Mouse (Mus musculus) heart, postnatal 0 days (tissue): ENCODE measurements around the gene Elavl1. TPM values are rescaled to one million over a fixed set of nuclear protein-coding genes. Genes with fewer than 3 reads are reported as not detected.

Source experiments
- ATAC-seq: fragments of 200-750 bp; cut with Nextera tagmentation; 2 replicates; pipeline ENCODE4 v1.8.0; 2017; ENCODE audit warnings: low read depth, moderate number of reproducible peaks, moderate library complexity; ENCODE audit not compliant: insufficient read depth
- DNase-seq: peaks from one replicate; pipeline ENCODE4 v3.0.0-alpha.2; 2016; ENCODE audit warnings: low spot score
- H3K27ac ChIP-seq: fragments of 300-500 bp; sonication (generic); 2 replicates; pipeline ENCODE4 v1.5.1; 2014; ENCODE audit warnings: low read depth, mild to moderate bottlenecking
- H3K27me3 ChIP-seq: fragments of 300-500 bp; sonication (generic); 2 replicates; pipeline ENCODE4 v1.6.1; 2014; ENCODE audit warnings: low read length, mixed read lengths; ENCODE audit not compliant: control insufficient read depth, insufficient read depth
- H3K36me3 ChIP-seq: fragments of 300-500 bp; sonication (generic); replicated peaks from 2 replicates; pipeline ENCODE4 v1.6.1; 2014; ENCODE audit warnings: low read length, mixed read lengths; ENCODE audit not compliant: control insufficient read depth, insufficient read depth
- H3K4me1 ChIP-seq: fragments of 300-500 bp; sonication (generic); 2 replicates; pipeline ENCODE4 v1.6.1; 2014; ENCODE audit warnings: antibody characterized with exemption; ENCODE audit not compliant: control insufficient read depth, insufficient read depth
- H3K4me2 ChIP-seq: fragments of 300-500 bp; sonication (generic); 2 replicates; pipeline ENCODE4 v1.6.1; 2014; ENCODE audit warnings: low read depth, mild to moderate bottlenecking, low read length, moderate library complexity
- H3K4me3 ChIP-seq: fragments of 300-500 bp; sonication (generic); 2 replicates; pipeline ENCODE4 v1.5.1; 2014; ENCODE audit warnings: low read depth, low read length
- H3K9ac ChIP-seq: fragments of 300-500 bp; sonication (generic); replicated peaks from 2 replicates; pipeline ENCODE4 v1.6.1; 2014; ENCODE audit warnings: low read depth, low read length, mixed read lengths
- H3K9me3 ChIP-seq: fragments of 300-500 bp; sonication (generic); replicated peaks from 2 replicates; pipeline ENCODE4 v1.6.1; 2016; ENCODE audit warnings: low read length; ENCODE audit not compliant: control insufficient read depth
- CTCF ChIP-seq: IDR thresholded peaks from 2 replicates; pipeline ENCODE4 v1.5.1; 2016; ENCODE audit warnings: antibody characterized with exemption, control low read depth, low read depth
- EP300 ChIP-seq: IDR thresholded peaks from 2 replicates; pipeline ENCODE4 v1.6.1; 2016; ENCODE audit warnings: antibody characterized with exemption, low read depth
- WGBS: fragments of 180-500 bp; shearing (Covaris S2); extraction: QIAGEN DNeasy Blood & Tissue Kit; methylation state at CpG from one replicate; pipeline ENCODE4 v1.1.7; 2014; 5-methylcytosine and 5-hydroxymethylcytosine counted together
- polyA plus RNA-seq: library from polyadenylated mRNA; unstranded; fragments of >200 nt; fragmentation: Nextera tagmentation; extraction: Ambion mirVana; gene quantifications from 2 replicates; pipeline ENCODE4 v1.2.1, GENCODE M21; 2015
- total RNA-seq: library from RNA; depleted of rRNA; stranded (reverse); fragments of >200 nt; gene quantifications from 2 replicates; pipeline ENCODE4 v1.2.3, GENCODE M21; 2014; ENCODE audit warnings: low replicate concordance

Gene Elavl1
- total and polyA plus RNA-seq, 2 experiments from 2014 or later: 61.1 to 93.3 TPM

- TF ChIP-seq CTCF: no peak
- TF ChIP-seq EP300: no peak
- H3K9ac ChIP-seq: no peak overlapping the region
- ATAC-seq: no peak
- H3K4me2 ChIP-seq: no peak overlapping the region
- no peak for DNase-seq
- H3K4me1 ChIP-seq: 0 out of 2 replicates have a peak, but pooled peaks cover 4% of the 10 kb centered on the region
- H3K27me3 ChIP-seq: no peaks in the 10 kb centered on the region
- no peaks in the 10 kb centered on the region for H3K9me3 ChIP-seq
- WGBS: 80% methylated on average over 8 of the region's 8 CpGs
- peaks cover 57% of the 10 kb centered on the region for H3K36me3 ChIP-seq
- H3K4me3 ChIP-seq: no peak overlapping the region
- H3K27ac ChIP-seq: no peak overlapping the region
These were observed 78.0 kb downstream of the Elavl1 start for GRCm38 (mm10) chr8:4247241-4247640.

- no peak overlapping the region for H3K9ac ChIP-seq
- no peak for DNase-seq
- H3K27me3 ChIP-seq: no peaks in the 10 kb centered on the region
- no peak overlapping the region for H3K4me3 ChIP-seq
- WGBS: 85% methylated on average over 13 of the region's 13 CpGs
- H3K4me1 ChIP-seq: 0 out of 2 replicates have a peak, but pooled peaks cover 4% of the 10 kb centered on the region
- H3K36me3 ChIP-seq: peaks cover 63% of the 10 kb centered on the region
- no peak overlapping the region for H3K4me2 ChIP-seq
- no peak for ATAC-seq
- TF ChIP-seq EP300 (no peak), CTCF (no peak)
- no peaks in the 10 kb centered on the region for H3K9me3 ChIP-seq
- H3K27ac ChIP-seq: no peak overlapping the region
These were observed 79.5 kb downstream of the Elavl1 start for GRCm38 (mm10) chr8:4245737-4246136.

GRCm38 (mm10) chr8:4245061-4245460 is 80.2 kb downstream of the Elavl1 start:
- H3K36me3 ChIP-seq: peaks cover 63% of the 10 kb centered on the region
- TF ChIP-seq EP300 (no peak), CTCF (no peak)
- ATAC-seq: no peak

GRCm38 (mm10) chr8:4239193-4239890 is 85.9 kb downstream of the Elavl1 start:
- Histone ChIP-seq H3K4me2 (peak overlapping the region; percentile 91), H3K27ac (peak overlapping the region; percentile 96), H3K9me3 (no peaks in the 10 kb centered on the region), H3K4me1 (peaks cover 22% of the 10 kb centered on the region), H3K9ac (peak overlapping the region; percentile 83), H3K27me3 (no peaks in the 10 kb centered on the region), H3K4me3 (peak overlapping the region; percentile 92), H3K36me3 (peaks cover 26% of the 10 kb centered on the region)
- TF ChIP-seq CTCF (no peak), EP300 (no peak)
- 8% methylated on average over 19 of the region's 19 CpGs for WGBS
- no peak for DNase-seq
- ATAC-seq: peak; percentile 7; the same call in 1 of the 2 replicates

More at GRCm38 (mm10) chr8:4245061-4245460, 80.2 kb downstream of the Elavl1 start:
- 95% methylated on average over 5 of the region's 5 CpGs for WGBS
- Histone ChIP-seq H3K4me3 (no peak overlapping the region), H3K9ac (no peak overlapping the region), H3K9me3 (no peaks in the 10 kb centered on the region), H3K27me3 (no peaks in the 10 kb centered on the region), H3K4me1 (peaks cover 9% of the 10 kb centered on the region; the same call in 1 of the 2 replicates), H3K27ac (no peak overlapping the region), H3K4me2 (no peak overlapping the region)
- DNase-seq: no peak

GRCm38 (mm10) chr8:4238434-4239192 is 86.6 kb downstream of the Elavl1 start, which contains the start of the genes Map2k7 and Gm49320:
Gene Map2k7 (plus strand): TSS chr8:4238740.
Gene Gm49320 (plus strand): TSS chr8:4238865.
- Histone ChIP-seq H3K4me3 (peak within 1 kb of the TSS; percentile 92), H3K9ac (peak within 1 kb of the TSS; percentile 83), H3K36me3 (peaks cover 19% of the 10 kb centered on the region), H3K4me1 (peaks cover 22% of the 10 kb centered on the region), H3K9me3 (no peaks in the 10 kb centered on the region), H3K4me2 (peak within 1 kb of the TSS; percentile 91), H3K27me3 (no peaks in the 10 kb centered on the region), H3K27ac (peak within 1 kb of the TSS; percentile 97)
- peak; percentile 96 for ATAC-seq
- TF ChIP-seq CTCF (peak; percentile 47), EP300 (peak; percentile 61; the same call in 1 of the 2 replicates)
- peak; percentile 98 for DNase-seq
- WGBS: under 1% methylated on average over 61 of the region's 71 CpGs
